Mouse (Mus musculus) kidney, postnatal 0 days (tissue): ENCODE measurements around the gene Ddr2. TPM values are rescaled to one million over a fixed set of nuclear protein-coding genes. Genes with fewer than 3 reads are reported as not detected.

ENCODE experiments used
- ATAC-seq: fragments of 200-750 bp; cut with Nextera tagmentation; replicated peaks from 2 replicates; pipeline ENCODE4 v1.8.0; 2017; ENCODE audit warnings: low read depth, moderate number of reproducible peaks, moderate TSS enrichment, moderate library complexity; ENCODE audit not compliant: low FRiP score
- DNase-seq: peaks from one replicate; pipeline ENCODE4 v3.0.0-alpha.2; 2016; ENCODE audit warnings: low spot score
- H3K27ac ChIP-seq: fragments of 300-500 bp; sonication (generic); 2 replicates; pipeline ENCODE4 v1.5.1; 2014; ENCODE audit warnings: mild to moderate bottlenecking
- H3K27me3 ChIP-seq: fragments of 300-500 bp; sonication (generic); 2 replicates; pipeline ENCODE4 v1.6.1; 2014; ENCODE audit warnings: low read length, mixed read lengths; ENCODE audit not compliant: insufficient read depth
- H3K36me3 ChIP-seq: fragments of 300-500 bp; sonication (generic); 2 replicates; pipeline ENCODE4 v1.6.1; 2014; ENCODE audit warnings: low read length, mixed read lengths; ENCODE audit not compliant: insufficient read depth
- H3K4me1 ChIP-seq: fragments of 300-500 bp; sonication (generic); replicated peaks from 2 replicates; pipeline ENCODE4 v1.6.1; 2014; ENCODE audit warnings: antibody characterized with exemption, low read length, mixed read lengths; ENCODE audit not compliant: insufficient read depth
- H3K4me2 ChIP-seq: fragments of 300-500 bp; sonication (generic); 2 replicates; pipeline ENCODE4 v1.6.1; 2014; ENCODE audit warnings: mild to moderate bottlenecking, low read length, moderate library complexity, mixed read lengths
- H3K4me3 ChIP-seq: fragments of 300-500 bp; sonication (generic); replicated peaks from 2 replicates; pipeline ENCODE4 v1.5.1; 2014; ENCODE audit warnings: low read depth, low read length
- H3K9ac ChIP-seq: fragments of 300-500 bp; sonication (generic); 2 replicates; pipeline ENCODE4 v1.6.1; 2014; ENCODE audit warnings: low read depth, low read length
- H3K9me3 ChIP-seq: fragments of 300-500 bp; sonication (generic); replicated peaks from 2 replicates; pipeline ENCODE4 v1.6.1; 2016; ENCODE audit warnings: low read length, inconsistent platforms, mixed read lengths
- CTCF ChIP-seq: IDR thresholded peaks from 2 replicates; pipeline ENCODE4 v1.5.1; 2016; ENCODE audit warnings: antibody characterized with exemption, low read depth, mild to moderate bottlenecking, moderate library complexity
- WGBS: fragments of 180-500 bp; shearing (Covaris S2); extraction: QIAGEN DNeasy Blood & Tissue Kit; methylation state at CpG from one replicate; pipeline ENCODE4 v1.1.7; 2014; 5-methylcytosine and 5-hydroxymethylcytosine counted together
- polyA plus RNA-seq: library from polyadenylated mRNA; unstranded; fragments of >200 nt; fragmentation: Nextera tagmentation; extraction: Ambion mirVana; gene quantifications from 2 replicates; pipeline ENCODE4 v1.2.1, GENCODE M21; 2015

Gene Ddr2
- polyA plus RNA-seq, 1 experiment from 2014 or later = 19.9 TPM

GRCm38 (mm10) chr1:170141626-170142025 is 31.1 kb upstream of the Ddr2 start:
- DNase-seq (no peak), ATAC-seq (no peak)
- H3K9ac ChIP-seq = no peak overlapping the region
- no peak for TF ChIP-seq CTCF
- 94% methylated on average over 5 of the region's 5 CpGs for WGBS
- no peak overlapping the region for H3K4me2 ChIP-seq
- H3K4me1 ChIP-seq = no peaks in the 10 kb centered on the region
- no peaks in the 10 kb centered on the region for H3K27me3 ChIP-seq
- H3K27ac ChIP-seq = no peak overlapping the region
- H3K9me3 ChIP-seq = no peaks in the 10 kb centered on the region
- H3K36me3 ChIP-seq = peaks cover 4% of the 10 kb centered on the region; the same call in 1 of the 2 replicates
- H3K4me3 ChIP-seq = no peak overlapping the region

GRCm38 (mm10) chr1:170136351-170137009 is 25.9 kb upstream of the Ddr2 start:
- TF ChIP-seq CTCF = peak; percentile 90
- H3K27ac ChIP-seq = no peak overlapping the region
- WGBS = 11% methylated on average over 7 of the region's 7 CpGs

GRCm38 (mm10) chr1:170134264-170134663 is 23.7 kb upstream of the Ddr2 start:
- no peak overlapping the region for H3K4me3 ChIP-seq
- no peak for ATAC-seq
- 88% methylated on average over 8 of the region's 8 CpGs for WGBS
- H3K4me2 ChIP-seq = no peak overlapping the region
- no peaks in the 10 kb centered on the region for H3K27me3 ChIP-seq
- no peaks in the 10 kb centered on the region for H3K4me1 ChIP-seq
- TF ChIP-seq CTCF = no peak
- H3K36me3 ChIP-seq = no peaks in the 10 kb centered on the region
- no peak overlapping the region for H3K27ac ChIP-seq
- H3K9me3 ChIP-seq = no peaks in the 10 kb centered on the region
- H3K9ac ChIP-seq = no peak overlapping the region
- no peak for DNase-seq

More at GRCm38 (mm10) chr1:170136351-170137009, 25.9 kb upstream of the Ddr2 start:
- no peaks in the 10 kb centered on the region for H3K36me3 ChIP-seq
- DNase-seq = peak; percentile 97
- ATAC-seq = peak; percentile 78
- H3K4me3 ChIP-seq = no peak overlapping the region
- no peak overlapping the region for H3K9ac ChIP-seq
- no peak overlapping the region for H3K4me2 ChIP-seq
- H3K4me1 ChIP-seq = no peaks in the 10 kb centered on the region
- no peaks in the 10 kb centered on the region for H3K9me3 ChIP-seq
- no peaks in the 10 kb centered on the region for H3K27me3 ChIP-seq

- DNase-seq = no peak
- 32% methylated on average over 3 of the region's 3 CpGs for WGBS
- no peak for ATAC-seq
- H3K27me3 ChIP-seq = no peaks in the 10 kb centered on the region
- H3K9me3 ChIP-seq = no peaks in the 10 kb centered on the region
- H3K9ac ChIP-seq = no peak overlapping the region
- TF ChIP-seq CTCF = no peak
- no peaks in the 10 kb centered on the region for H3K4me1 ChIP-seq
- H3K27ac ChIP-seq = no peak overlapping the region
- H3K36me3 ChIP-seq = no peaks in the 10 kb centered on the region
- H3K4me2 ChIP-seq = no peak overlapping the region
- no peak overlapping the region for H3K4me3 ChIP-seq
Observed at GRCm38 (mm10) chr1:170130962-170131361, 20.4 kb upstream of the Ddr2 start.

GRCm38 (mm10) chr1:170124644-170125043 is 14.1 kb upstream of the Ddr2 start:
- WGBS = 82% methylated on average over 2 of the region's 2 CpGs
- no peak overlapping the region for H3K4me3 ChIP-seq
- no peak for DNase-seq
- no peak for ATAC-seq
- no peaks in the 10 kb centered on the region for H3K9me3 ChIP-seq
- H3K4me1 ChIP-seq = no peaks in the 10 kb centered on the region
- H3K27ac ChIP-seq = no peak overlapping the region
- H3K4me2 ChIP-seq = no peak overlapping the region
- no peak for TF ChIP-seq CTCF
- no peaks in the 10 kb centered on the region for H3K36me3 ChIP-seq
- H3K27me3 ChIP-seq = no peaks in the 10 kb centered on the region
- H3K9ac ChIP-seq = no peak overlapping the region

- Histone ChIP-seq H3K9ac (no peak overlapping the region), H3K36me3 (no peaks in the 10 kb centered on the region), H3K27me3 (no peaks in the 10 kb centered on the region), H3K4me3 (no peak overlapping the region), H3K4me1 (no peaks in the 10 kb centered on the region), H3K27ac (no peak overlapping the region), H3K4me2 (no peak overlapping the region), H3K9me3 (no peaks in the 10 kb centered on the region)
- WGBS = 81% methylated on average over 6 of the region's 6 CpGs
- no peak for DNase-seq
- no peak for ATAC-seq
- no peak for TF ChIP-seq CTCF
Observed at GRCm38 (mm10) chr1:170113616-170114015, 3.1 kb upstream of the Ddr2 start.

DNA sequence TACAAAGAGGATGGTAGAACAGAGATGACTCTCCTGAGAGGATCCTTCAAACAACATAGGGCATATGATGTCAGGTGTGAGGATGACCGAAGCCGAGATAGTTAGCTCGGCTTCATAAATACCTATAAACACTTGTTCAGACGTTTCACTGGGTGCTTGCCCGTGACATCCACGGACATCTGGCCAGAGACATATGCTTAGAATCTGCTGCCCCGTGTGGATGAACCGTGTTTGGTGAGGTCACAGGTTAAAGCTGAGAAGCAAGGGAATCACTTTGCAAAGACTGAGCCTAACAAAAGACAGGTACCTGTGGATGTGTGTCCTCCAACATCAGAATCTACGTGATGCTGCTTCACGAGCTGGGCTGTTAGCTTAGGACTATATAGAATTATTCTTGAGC is 1.7 kb upstream of the Ddr2 start:
- Histone ChIP-seq H3K4me2 (no peak overlapping the region), H3K27me3 (no peaks in the 10 kb centered on the region), H3K27ac (no peak overlapping the region), H3K36me3 (no peaks in the 10 kb centered on the region), H3K4me1 (no peaks in the 10 kb centered on the region), H3K9me3 (no peaks in the 10 kb centered on the region), H3K9ac (no peak overlapping the region), H3K4me3 (no peak overlapping the region)
- ATAC-seq (no peak), DNase-seq (no peak)
- no peak for TF ChIP-seq CTCF
- WGBS = 89% methylated on average over 10 of the region's 10 CpGs
